Mouse (Mus musculus): ENCODE measurements around the gene Cyfip1. TPM values are rescaled to one million over a fixed set of nuclear protein-coding genes. Genes with fewer than 3 reads are reported as not detected.
"Not testable (repeated sequence)": the region's sequence is repeated elsewhere in the genome, so short reads cannot be mapped to it uniquely, and the experiment has no call there.

Cyfip1 gene
- polyA plus RNA-seq, 1 experiment: 28.5 TPM

GRCm38 (mm10) chr7:55905449-55905848, 63.9 kb downstream of the Cyfip1 start:
- WGBS: 82% methylated on average over 2 of the region's 2 CpGs
- Histone ChIP-seq H3K27me3 (replicated peaks; ENCODE audit: control insufficient read depth, insufficient read depth, low read length) (no peaks in the 10 kb centered on the region), H3K27ac (ENCODE audit: insufficient read depth, low read depth, low read length) (no peak overlapping the region), H3K36me3 (ENCODE audit: control insufficient read depth, insufficient read depth, low read length) (peaks cover 9% of the 10 kb centered on the region), H3K4me3 (ENCODE audit: insufficient read depth, low read depth, low read length) (no peak overlapping the region), H3K4me1 (ENCODE audit: control insufficient read depth, insufficient read depth, low read length) (peaks cover 3% of the 10 kb centered on the region; the same call in 1 of the 2 replicates)
- TF ChIP-seq CTCF (conservative IDR thresholded peaks at IDR 0.05; ENCODE audit: insufficient read depth, insufficient read length, low read depth, low read length): no peak
- TF ChIP-seq POLR2A (IDR thresholded peaks at IDR 0.05; ENCODE audit: low read depth, low read length): no peak
- DNase-seq: no peak

- Histone ChIP-seq H3K27ac (ENCODE audit: insufficient read depth, low read depth, low read length) (no peak overlapping the region), H3K36me3 (ENCODE audit: control insufficient read depth, insufficient read depth, low read length) (peaks cover 11% of the 10 kb centered on the region), H3K4me1 (ENCODE audit: control insufficient read depth, insufficient read depth, low read length) (peaks cover 7% of the 10 kb centered on the region; the same call in 1 of the 2 replicates), H3K4me3 (ENCODE audit: insufficient read depth, low read depth, low read length) (no peak overlapping the region), H3K27me3 (replicated peaks; ENCODE audit: control insufficient read depth, insufficient read depth, low read length) (no peaks in the 10 kb centered on the region)
- no peak for TF ChIP-seq POLR2A (IDR thresholded peaks at IDR 0.05; ENCODE audit: low read depth, low read length)
- TF ChIP-seq CTCF (conservative IDR thresholded peaks at IDR 0.05; ENCODE audit: insufficient read depth, insufficient read length, low read depth, low read length): no peak
- no peak for DNase-seq
- 97% methylated on average over 1 of the region's 1 CpGs for WGBS
Measured at GRCm38 (mm10) chr7:55909519-55909918, 68.0 kb downstream of the Cyfip1 start.

- H3K27ac ChIP-seq (ENCODE audit: insufficient read depth, low read depth, low read length): peak overlapping the region; percentile 28; the same call in 1 of the 2 replicates
- H3K4me3 ChIP-seq (ENCODE audit: insufficient read depth, low read depth, low read length): no peak overlapping the region
- H3K36me3 ChIP-seq (ENCODE audit: control insufficient read depth, insufficient read depth, low read length): peaks cover 12% of the 10 kb centered on the region
- H3K4me1 ChIP-seq (ENCODE audit: control insufficient read depth, insufficient read depth, low read length): peaks cover 7% of the 10 kb centered on the region; the same call in 1 of the 2 replicates
- 39% methylated on average over 2 of the region's 2 CpGs for WGBS
- no peak for TF ChIP-seq CTCF (conservative IDR thresholded peaks at IDR 0.05; ENCODE audit: insufficient read depth, insufficient read length, low read depth, low read length)
- TF ChIP-seq POLR2A (IDR thresholded peaks at IDR 0.05; ENCODE audit: low read depth, low read length): no peak
- no peaks in the 10 kb centered on the region for H3K27me3 ChIP-seq (replicated peaks; ENCODE audit: control insufficient read depth, insufficient read depth, low read length)
- DNase-seq: peak; percentile 68
Measured at GRCm38 (mm10) chr7:55910356-55910755, 68.8 kb downstream of the Cyfip1 start.

GRCm38 (mm10) chr7:55911371-55911770, 69.8 kb downstream of the Cyfip1 start:
- H3K4me3 ChIP-seq (ENCODE audit: insufficient read depth, low read depth, low read length): no peak overlapping the region
- H3K36me3 ChIP-seq (ENCODE audit: control insufficient read depth, insufficient read depth, low read length): peaks cover 12% of the 10 kb centered on the region
- TF ChIP-seq CTCF (conservative IDR thresholded peaks at IDR 0.05; ENCODE audit: insufficient read depth, insufficient read length, low read depth, low read length) (no peak), POLR2A (IDR thresholded peaks at IDR 0.05; ENCODE audit: low read depth, low read length) (no peak)
- WGBS: 44% methylated on average over 8 of the region's 8 CpGs
- DNase-seq: peak; percentile 85
- H3K4me1 ChIP-seq (ENCODE audit: control insufficient read depth, insufficient read depth, low read length): peaks cover 7% of the 10 kb centered on the region; the same call in 1 of the 2 replicates
- H3K27me3 ChIP-seq (replicated peaks; ENCODE audit: control insufficient read depth, insufficient read depth, low read length): no peaks in the 10 kb centered on the region
- peak overlapping the region; percentile 4 for H3K27ac ChIP-seq (ENCODE audit: insufficient read depth, low read depth, low read length)

- peak overlapping the region; percentile 4; the same call in 1 of the 2 replicates for H3K27ac ChIP-seq (ENCODE audit: insufficient read depth, low read depth, low read length)
- H3K36me3 ChIP-seq (ENCODE audit: control insufficient read depth, insufficient read depth, low read length): peaks cover 12% of the 10 kb centered on the region
- WGBS: 93% methylated on average over 5 of the region's 5 CpGs
- H3K4me3 ChIP-seq (ENCODE audit: insufficient read depth, low read depth, low read length): no peak overlapping the region
- DNase-seq: no peak
- H3K27me3 ChIP-seq (replicated peaks; ENCODE audit: control insufficient read depth, insufficient read depth, low read length): no peaks in the 10 kb centered on the region
- TF ChIP-seq POLR2A (IDR thresholded peaks at IDR 0.05; ENCODE audit: low read depth, low read length) (no peak), CTCF (conservative IDR thresholded peaks at IDR 0.05; ENCODE audit: insufficient read depth, insufficient read length, low read depth, low read length) (no peak)
- H3K4me1 ChIP-seq (ENCODE audit: control insufficient read depth, insufficient read depth, low read length): peaks cover 7% of the 10 kb centered on the region; the same call in 1 of the 2 replicates
Measured at GRCm38 (mm10) chr7:55912118-55912517, 70.6 kb downstream of the Cyfip1 start.

GRCm38 (mm10) chr7:55918365-55918764, 76.8 kb downstream of the Cyfip1 start:
- not testable (repeated sequence) for H3K4me1 ChIP-seq (ENCODE audit: control insufficient read depth, insufficient read depth, low read length); H3K27ac ChIP-seq (ENCODE audit: insufficient read depth, low read depth, low read length); H3K27me3 ChIP-seq (replicated peaks; ENCODE audit: control insufficient read depth, insufficient read depth, low read length); H3K4me3 ChIP-seq (ENCODE audit: insufficient read depth, low read depth, low read length); DNase-seq
- 93% methylated on average over 11 of the region's 11 CpGs for WGBS
- H3K36me3 ChIP-seq (ENCODE audit: control insufficient read depth, insufficient read depth, low read length): peaks cover 13% of the 10 kb centered on the region

GRCm38 (mm10) chr7:55927262-55927661, 85.7 kb downstream of the Cyfip1 start:
- Histone ChIP-seq H3K27me3 (replicated peaks; ENCODE audit: control insufficient read depth, insufficient read depth, low read length) (no peaks in the 10 kb centered on the region), H3K27ac (ENCODE audit: insufficient read depth, low read depth, low read length) (no peak overlapping the region), H3K4me3 (ENCODE audit: insufficient read depth, low read depth, low read length) (no peak overlapping the region), H3K36me3 (ENCODE audit: control insufficient read depth, insufficient read depth, low read length) (peaks cover 14% of the 10 kb centered on the region), H3K4me1 (ENCODE audit: control insufficient read depth, insufficient read depth, low read length) (no peaks in the 10 kb centered on the region)
- 97% methylated on average over 4 of the region's 4 CpGs for WGBS
- TF ChIP-seq POLR2A (IDR thresholded peaks at IDR 0.05; ENCODE audit: low read depth, low read length): no peak
- no peak for DNase-seq

GRCm38 (mm10) chr7:55928649-55929048, 87.1 kb downstream of the Cyfip1 start:
- TF ChIP-seq POLR2A (IDR thresholded peaks at IDR 0.05; ENCODE audit: low read depth, low read length) (no peak), CTCF (conservative IDR thresholded peaks at IDR 0.05; ENCODE audit: insufficient read depth, insufficient read length, low read depth, low read length) (no peak)
- Histone ChIP-seq H3K36me3 (ENCODE audit: control insufficient read depth, insufficient read depth, low read length) (peaks cover 10% of the 10 kb centered on the region), H3K4me1 (ENCODE audit: control insufficient read depth, insufficient read depth, low read length) (no peaks in the 10 kb centered on the region), H3K4me3 (ENCODE audit: insufficient read depth, low read depth, low read length) (no peak overlapping the region), H3K27me3 (replicated peaks; ENCODE audit: control insufficient read depth, insufficient read depth, low read length) (no peaks in the 10 kb centered on the region), H3K27ac (ENCODE audit: insufficient read depth, low read depth, low read length) (no peak overlapping the region)
- peak; percentile 26 for DNase-seq
- WGBS: 61% methylated on average over 2 of the region's 2 CpGs
